Mouse (Mus musculus) spleen, adult 18-20 months (tissue): ENCODE measurements around the gene Spata16.

Source experiments
- DNase-seq, 2 experiments: peaks; one replicate each; pipeline ENCODE4 v3.0.0; 2022; ENCODE audit warnings: mixed read lengths in 2 of 2

The Spata16 gene

GRCm38 (mm10) chr3:26979603-26980002, 342.2 kb downstream of the Spata16 start:
- DNase-seq = no peak

- DNase-seq = no peak
These were observed 343.0 kb downstream of the Spata16 start for GRCm38 (mm10) chr3:26980371-26980770.

GRCm38 (mm10) chr3:26981979-26982623, 344.7 kb downstream of the Spata16 start:
- no peak for DNase-seq

GRCm38 (mm10) chr3:26983749-26984148, 346.3 kb downstream of the Spata16 start:
- DNase-seq = no peak

- DNase-seq = no peak
These were observed 369.4 kb downstream of the Spata16 start for GRCm38 (mm10) chr3:27006844-27007243.

- no peak for DNase-seq
These were observed 390.5 kb downstream of the Spata16 start for GRCm38 (mm10) chr3:27027957-27028356.

- DNase-seq = no peak
These were observed 391.1 kb downstream of the Spata16 start for GRCm38 (mm10) chr3:27028526-27028925.

GRCm38 (mm10) chr3:27030067-27030857, 392.8 kb downstream of the Spata16 start:
- no peak for DNase-seq
